Mouse (Mus musculus) embryonic facial prominence, embryonic 12.5 days (tissue): Measurements from ENCODE around the gene Gga2. TPM values are rescaled to one million over a fixed set of nuclear protein-coding genes. Genes with fewer than 3 reads are reported as not detected.

Source experiments
- ATAC-seq: fragments of 200-750 bp; cut with Nextera tagmentation; 2 replicates; pipeline ENCODE4 v1.8.0; 2017; ENCODE audit not compliant: insufficient number of reproducible peaks, insufficient read depth, low FRiP score, low TSS enrichment
- H3K27ac ChIP-seq: fragments of 300-500 bp; sonication (generic); 2 replicates; pipeline ENCODE4 v1.5.1; 2016; ENCODE audit warnings: mild to moderate bottlenecking
- H3K27me3 ChIP-seq: fragments of 300-500 bp; sonication (generic); 2 replicates; pipeline ENCODE4 v1.6.1; 2016; ENCODE audit warnings: mild to moderate bottlenecking, moderate library complexity
- H3K36me3 ChIP-seq: fragments of 300-500 bp; sonication (generic); 2 replicates; pipeline ENCODE4 v1.6.1; 2016; ENCODE audit warnings: mild to moderate bottlenecking
- H3K4me1 ChIP-seq: fragments of 300-500 bp; sonication (generic); 2 replicates; pipeline ENCODE4 v1.6.1; 2016
- H3K4me2 ChIP-seq: fragments of 300-500 bp; sonication (generic); replicated peaks from 2 replicates; pipeline ENCODE4 v1.6.1; 2016; ENCODE audit warnings: mild to moderate bottlenecking, moderate library complexity
- H3K4me3 ChIP-seq: fragments of 300-500 bp; sonication (generic); 2 replicates; pipeline ENCODE4 v1.5.1; 2016; ENCODE audit warnings: mild to moderate bottlenecking
- H3K9ac ChIP-seq: fragments of 300-500 bp; sonication (generic); 2 replicates; pipeline ENCODE4 v1.6.1; 2016; ENCODE audit warnings: mild to moderate bottlenecking, moderate library complexity
- H3K9me3 ChIP-seq: fragments of 300-500 bp; sonication (generic); 2 replicates; pipeline ENCODE4 v1.6.1; 2016; ENCODE audit warnings: mild to moderate bottlenecking, moderate library complexity
- WGBS: fragments of 180-500 bp; shearing (Covaris S2); methylation state at CpG from one replicate; pipeline ENCODE4 v1.1.7; 2016; 5-methylcytosine and 5-hydroxymethylcytosine counted together
- polyA plus RNA-seq: library from polyadenylated mRNA; unstranded; fragments of >200 nt; fragmentation: Nextera tagmentation; extraction: Ambion mirVana; gene quantifications from 2 replicates; pipeline ENCODE4 v1.2.1, GENCODE M21; 2016

The Gga2 gene
- polyA plus RNA-seq, 1 experiment from 2014 or later: 136 TPM

DNA sequence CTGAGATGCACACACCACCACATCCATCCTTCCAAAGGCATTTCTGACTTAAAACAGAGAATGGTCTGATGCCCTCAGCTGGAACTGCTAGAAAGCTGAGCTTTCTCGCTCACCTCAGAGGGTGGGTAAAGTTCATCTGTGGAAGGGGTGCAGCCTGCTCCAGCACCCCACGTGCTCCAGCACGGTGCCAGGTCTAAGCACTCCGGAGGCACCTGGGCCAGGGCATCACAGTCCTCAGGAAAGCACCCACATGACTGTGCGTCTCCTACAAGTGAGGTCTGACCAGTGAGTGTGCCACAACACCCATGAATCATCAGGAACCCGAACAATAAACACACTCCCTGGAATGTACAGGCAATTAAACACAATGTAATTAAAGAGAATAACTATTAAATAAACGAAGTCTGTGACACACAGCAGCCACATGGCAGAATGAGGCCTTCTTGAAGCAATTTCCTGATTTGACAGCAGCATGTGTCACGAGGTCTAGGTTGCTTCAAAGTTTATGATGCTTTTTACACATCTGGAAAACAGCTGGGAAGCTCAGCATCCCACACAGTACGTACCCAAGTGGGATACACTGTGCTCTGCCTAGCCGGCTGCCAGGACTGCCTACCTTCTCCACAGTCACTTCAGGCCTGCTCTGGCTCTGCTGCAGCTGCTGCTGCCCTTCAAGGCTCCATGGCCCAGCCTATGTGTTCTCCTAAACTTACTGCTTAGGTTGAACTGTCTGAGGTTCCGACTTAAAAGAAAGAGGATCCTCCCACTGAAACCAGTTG, 65.9 kb downstream of the Gga2 start:
- Histone ChIP-seq H3K36me3 (peaks cover 16% of the 10 kb centered on the region; the same call in 1 of the 2 replicates), H3K4me2 (no peak overlapping the region), H3K9ac (no peak overlapping the region), H3K27me3 (no peaks in the 10 kb centered on the region), H3K27ac (no peak overlapping the region), H3K4me1 (no peaks in the 10 kb centered on the region), H3K4me3 (no peak overlapping the region), H3K9me3 (no peaks in the 10 kb centered on the region)
- 0 out of 2 replicates have a peak, but pooled peaks have one; percentile 52 for ATAC-seq
- WGBS: 64% methylated on average over 11 of the region's 11 CpGs

DNA sequence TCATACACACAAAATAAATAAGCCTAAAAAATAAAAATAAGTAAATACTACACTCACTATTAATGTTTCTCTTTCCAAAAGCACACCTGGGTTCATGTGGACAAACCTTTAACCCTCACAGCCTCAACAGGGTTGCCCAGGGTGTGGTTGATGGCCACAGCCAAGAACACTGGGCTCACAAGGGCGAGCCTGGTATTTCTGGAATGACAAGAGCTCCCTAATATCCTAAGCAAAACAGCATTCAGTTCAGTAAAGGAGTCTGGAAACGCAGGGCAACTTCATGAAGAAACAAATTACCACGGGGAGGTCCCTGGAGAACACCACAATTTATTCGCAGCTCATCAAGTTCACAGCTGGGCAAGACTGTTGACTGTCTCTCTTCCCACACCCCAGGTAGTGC, 73.5 kb downstream of the Gga2 start:
- ATAC-seq: no peak
- Histone ChIP-seq H3K4me3 (no peak overlapping the region), H3K9me3 (no peaks in the 10 kb centered on the region), H3K36me3 (peaks cover 12% of the 10 kb centered on the region), H3K4me1 (no peaks in the 10 kb centered on the region), H3K9ac (no peak overlapping the region), H3K27ac (no peak overlapping the region), H3K4me2 (no peak overlapping the region), H3K27me3 (no peaks in the 10 kb centered on the region)
- 70% methylated on average over 4 of the region's 4 CpGs for WGBS

DNA sequence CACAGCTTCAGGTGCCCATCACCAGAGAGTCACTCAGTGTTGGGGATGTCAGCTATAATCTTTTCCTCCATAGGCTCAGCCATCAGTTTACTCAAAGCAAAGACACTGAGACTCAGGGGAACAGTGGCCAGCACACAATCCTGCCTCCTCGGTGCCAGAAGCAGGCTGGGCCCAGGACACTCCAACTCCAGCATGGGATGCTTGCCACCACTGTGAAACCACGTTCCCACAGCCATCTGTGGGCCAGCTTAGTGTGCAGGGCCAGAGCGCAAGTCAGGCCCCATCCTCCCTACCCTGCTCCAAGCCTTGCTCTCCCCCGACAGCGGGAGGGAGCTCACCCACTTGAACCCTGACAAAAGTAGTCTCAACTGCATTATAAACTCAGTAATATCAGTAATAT, 74.8 kb downstream of the Gga2 start:
- Histone ChIP-seq H3K27ac (no peak overlapping the region), H3K36me3 (peaks cover 23% of the 10 kb centered on the region), H3K9ac (no peak overlapping the region), H3K27me3 (no peaks in the 10 kb centered on the region), H3K9me3 (no peaks in the 10 kb centered on the region), H3K4me3 (no peak overlapping the region), H3K4me1 (no peaks in the 10 kb centered on the region), H3K4me2 (no peak overlapping the region)
- WGBS: 83% methylated on average over 5 of the region's 5 CpGs
- no peak for ATAC-seq

DNA sequence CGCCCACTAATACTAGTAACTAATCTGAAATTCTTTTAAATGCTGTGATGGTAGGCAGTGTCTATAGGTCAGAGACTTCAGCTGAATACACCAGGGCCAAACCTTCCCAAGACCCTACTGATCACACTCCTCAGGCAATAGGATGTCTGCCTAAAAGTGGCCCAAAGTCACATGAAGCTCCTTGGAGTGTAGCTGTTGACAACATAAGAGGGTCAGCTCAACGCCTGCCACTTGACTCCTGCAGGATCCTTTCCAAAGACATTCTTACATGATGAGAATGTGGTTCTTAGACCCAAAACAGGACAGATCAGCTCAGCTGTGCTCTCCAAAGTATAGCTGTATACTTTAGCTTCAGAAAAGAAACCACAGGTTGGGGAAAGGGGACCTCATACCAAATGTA, 78.7 kb downstream of the Gga2 start:
- Histone ChIP-seq H3K27ac (no peak overlapping the region), H3K36me3 (peaks cover 20% of the 10 kb centered on the region), H3K27me3 (no peaks in the 10 kb centered on the region), H3K4me3 (no peak overlapping the region), H3K4me1 (peaks cover 2% of the 10 kb centered on the region; the same call in 1 of the 2 replicates), H3K9ac (no peak overlapping the region), H3K9me3 (no peaks in the 10 kb centered on the region), H3K4me2 (no peak overlapping the region)
- 85% methylated on average over 2 of the region's 2 CpGs for WGBS
- ATAC-seq: no peak

DNA sequence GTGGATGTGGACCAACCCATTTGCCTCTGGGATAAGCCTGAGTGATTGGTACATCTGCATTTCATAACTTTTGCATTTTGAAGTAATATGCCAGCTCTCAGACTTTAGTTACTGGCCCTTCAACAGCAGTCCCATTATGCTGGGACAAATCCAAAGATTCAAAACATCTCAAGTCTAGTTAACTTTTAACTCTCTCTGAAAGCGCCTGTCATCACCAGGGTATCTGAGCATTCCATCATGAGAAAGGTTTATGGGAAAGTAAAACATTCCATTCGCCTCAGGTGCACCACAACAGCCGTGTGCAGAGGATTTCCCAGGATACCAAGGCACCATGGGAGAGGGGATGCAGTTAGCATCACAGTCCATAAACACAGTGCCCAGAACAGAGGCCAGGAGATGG, 79.4 kb downstream of the Gga2 start:
- no peaks in the 10 kb centered on the region for H3K9me3 ChIP-seq
- peaks cover 20% of the 10 kb centered on the region for H3K36me3 ChIP-seq
- WGBS: 81% methylated on average over 3 of the region's 3 CpGs
- no peak overlapping the region for H3K4me3 ChIP-seq
- no peaks in the 10 kb centered on the region for H3K27me3 ChIP-seq
- H3K9ac ChIP-seq: no peak overlapping the region
- peaks cover 4% of the 10 kb centered on the region; the same call in 1 of the 2 replicates for H3K4me1 ChIP-seq
- H3K27ac ChIP-seq: no peak overlapping the region
- H3K4me2 ChIP-seq: no peak overlapping the region
- ATAC-seq: no peak

DNA sequence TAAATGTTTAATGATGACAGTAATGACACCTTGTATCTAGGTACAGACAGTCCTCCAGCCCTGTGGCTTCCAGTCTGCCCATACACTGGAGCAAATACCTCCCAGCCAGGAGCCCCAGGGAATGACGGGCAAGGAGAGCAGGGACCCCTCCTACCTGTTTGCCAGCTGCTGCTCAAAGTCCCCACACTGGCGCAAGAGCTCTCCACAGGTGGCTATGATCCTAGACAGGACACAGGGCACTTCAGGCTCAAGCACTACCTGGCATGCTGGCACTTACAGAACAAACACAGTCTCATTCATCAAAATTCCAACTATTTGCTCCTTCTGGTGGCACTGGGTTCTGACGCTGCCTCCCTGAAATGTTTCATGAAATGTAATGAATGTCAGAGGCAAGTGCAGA, 80.0 kb downstream of the Gga2 start:
- no peak for ATAC-seq
- WGBS: 86% methylated on average over 3 of the region's 3 CpGs

DNA sequence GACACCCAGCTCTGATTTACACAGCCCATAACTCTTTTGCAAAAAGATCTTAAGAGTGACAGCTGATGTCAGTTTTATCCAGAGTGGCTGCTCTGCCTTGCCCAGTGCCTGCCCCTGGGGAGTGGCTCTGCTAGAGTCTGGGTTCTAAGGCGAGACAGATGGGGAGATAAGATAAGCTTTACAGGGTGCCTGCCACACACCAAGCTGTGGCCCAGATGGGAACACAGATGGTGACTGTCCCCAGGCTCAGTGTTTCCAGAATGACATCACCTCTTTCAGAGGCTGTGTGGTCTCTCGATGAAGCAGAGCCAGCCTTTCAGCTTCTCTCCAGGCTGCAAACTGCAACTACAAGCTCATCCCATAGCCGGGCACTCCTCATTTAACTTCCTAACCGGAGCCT, 81.3 kb downstream of the Gga2 start:
- H3K9ac ChIP-seq: no peak overlapping the region
- WGBS: 46% methylated on average over 4 of the region's 4 CpGs
- no peak overlapping the region for H3K27ac ChIP-seq
- peaks cover 28% of the 10 kb centered on the region for H3K36me3 ChIP-seq
- no peak overlapping the region for H3K4me2 ChIP-seq
- ATAC-seq: peak; percentile 31; the same call in 1 of the 2 replicates
- H3K27me3 ChIP-seq: no peaks in the 10 kb centered on the region
- peaks cover 9% of the 10 kb centered on the region; the same call in 1 of the 2 replicates for H3K4me1 ChIP-seq
- no peaks in the 10 kb centered on the region for H3K9me3 ChIP-seq
- no peak overlapping the region for H3K4me3 ChIP-seq

More for the DNA sequence above, 80.0 kb downstream of the Gga2 start:
- no peak overlapping the region for H3K9ac ChIP-seq
- peaks cover 20% of the 10 kb centered on the region for H3K36me3 ChIP-seq
- H3K4me3 ChIP-seq: no peak overlapping the region
- no peak overlapping the region for H3K4me2 ChIP-seq
- H3K9me3 ChIP-seq: no peaks in the 10 kb centered on the region
- no peak overlapping the region for H3K27ac ChIP-seq
- peaks cover 4% of the 10 kb centered on the region; the same call in 1 of the 2 replicates for H3K4me1 ChIP-seq
- no peaks in the 10 kb centered on the region for H3K27me3 ChIP-seq

DNA sequence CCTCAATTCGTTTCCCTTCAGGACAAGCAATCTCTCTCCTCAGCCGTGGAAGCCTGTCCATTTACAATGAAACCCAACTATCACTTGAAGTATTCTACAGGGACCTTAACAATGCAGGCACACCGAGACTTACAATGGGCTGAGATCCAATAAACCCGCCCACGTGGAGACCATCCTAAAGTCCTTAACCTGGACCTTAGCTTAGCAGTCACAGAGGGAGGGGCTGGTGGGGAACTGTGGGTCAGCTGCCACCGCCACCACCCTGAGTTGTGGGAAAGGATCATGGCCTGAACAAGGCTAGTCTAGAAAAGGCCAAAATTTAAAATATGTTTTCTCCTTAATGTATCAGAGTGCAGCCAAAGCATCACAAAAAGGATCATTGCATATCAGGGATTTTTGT, 81.8 kb downstream of the Gga2 start:
- H3K9ac ChIP-seq: no peak overlapping the region
- no peaks in the 10 kb centered on the region for H3K9me3 ChIP-seq
- no peak for ATAC-seq
- H3K4me1 ChIP-seq: peaks cover 9% of the 10 kb centered on the region; the same call in 1 of the 2 replicates
- peaks cover 28% of the 10 kb centered on the region for H3K36me3 ChIP-seq
- no peak overlapping the region for H3K4me3 ChIP-seq
- no peak overlapping the region for H3K4me2 ChIP-seq
- no peaks in the 10 kb centered on the region for H3K27me3 ChIP-seq
- no peak overlapping the region for H3K27ac ChIP-seq
- WGBS: 77% methylated on average over 6 of the region's 6 CpGs

DNA sequence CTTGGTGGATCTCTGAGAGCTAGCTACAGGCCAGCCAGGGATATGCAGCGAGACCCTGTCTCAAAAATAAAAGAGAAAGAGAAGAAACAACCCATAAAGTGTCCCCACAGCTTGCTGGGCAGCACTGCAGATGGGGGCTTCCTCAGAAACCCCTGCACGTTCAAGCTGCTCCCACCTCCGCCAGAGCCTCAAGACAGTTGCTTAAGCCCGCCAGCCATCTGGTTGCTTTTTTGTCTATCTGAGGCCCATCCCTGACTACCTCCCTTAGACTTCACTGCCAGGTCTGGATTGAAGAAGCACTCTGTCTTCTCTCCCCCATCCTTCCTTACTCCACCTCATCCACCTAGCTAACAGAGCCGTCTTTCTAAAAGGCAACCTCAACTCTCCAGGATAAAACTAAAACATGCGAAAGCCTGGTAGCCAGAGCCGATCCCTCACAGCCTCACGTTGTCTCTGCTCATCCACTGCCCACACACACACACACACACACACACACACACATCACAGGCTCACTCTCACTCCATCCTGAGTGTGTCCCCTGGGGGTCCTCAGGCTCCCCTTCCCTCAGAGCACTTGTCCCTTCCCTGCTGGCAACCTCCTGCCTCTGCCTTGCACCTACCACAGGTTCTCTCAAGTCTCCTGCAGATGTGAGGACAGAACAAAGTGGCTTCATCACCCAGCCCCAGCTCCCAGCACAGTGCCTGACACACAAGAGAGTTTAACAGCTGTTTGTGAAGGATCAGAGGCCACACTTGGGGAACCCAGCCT, 82.7 kb downstream of the Gga2 start:
- no peak overlapping the region for H3K4me2 ChIP-seq
- no peak overlapping the region for H3K9ac ChIP-seq
- peaks cover 9% of the 10 kb centered on the region; the same call in 1 of the 2 replicates for H3K4me1 ChIP-seq
- no peak overlapping the region for H3K4me3 ChIP-seq
- H3K36me3 ChIP-seq: peaks cover 22% of the 10 kb centered on the region
- 0 out of 2 replicates have a peak overlapping the region, but pooled peaks have one; percentile 6 for H3K27ac ChIP-seq
- no peak for ATAC-seq
- H3K9me3 ChIP-seq: no peaks in the 10 kb centered on the region
- no peaks in the 10 kb centered on the region for H3K27me3 ChIP-seq
- WGBS: 81% methylated on average over 8 of the region's 8 CpGs

DNA sequence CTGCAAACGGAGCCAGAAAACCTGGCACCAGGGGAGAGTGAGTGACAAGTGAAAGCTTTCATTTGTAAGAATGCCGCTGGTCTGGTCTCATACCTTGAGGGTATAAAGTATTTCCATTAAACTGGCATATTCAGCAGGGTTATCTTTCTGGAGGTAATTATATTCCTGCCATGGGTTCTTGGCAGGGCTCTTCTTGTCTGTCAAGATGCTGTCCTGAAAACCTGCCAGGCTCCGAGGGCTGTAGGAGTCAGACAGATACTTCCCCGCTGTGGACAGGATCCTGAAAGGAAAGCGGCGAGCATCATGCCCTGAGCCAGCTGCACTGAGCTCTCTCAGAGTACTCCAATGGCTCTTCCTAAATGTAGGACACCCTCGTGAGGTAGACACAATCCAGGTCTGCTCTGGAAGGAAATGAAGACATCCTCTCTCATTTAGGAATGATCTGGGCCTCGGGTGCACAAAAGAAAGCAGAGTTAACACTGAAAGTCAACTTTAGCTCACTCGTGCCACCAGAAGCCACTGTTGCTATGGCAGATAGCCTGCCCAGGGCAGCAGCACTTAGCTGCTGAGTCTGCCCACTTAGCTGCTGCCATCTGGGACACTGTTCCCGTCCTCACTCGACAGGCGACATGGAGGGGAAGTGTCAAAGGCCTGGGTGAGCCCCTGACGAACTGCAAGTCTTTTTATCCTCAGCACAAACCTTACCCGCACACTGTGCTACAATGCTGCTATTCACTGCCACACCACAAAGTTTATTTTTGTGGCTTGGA, 84.0 kb downstream of the Gga2 start:
- peaks cover 9% of the 10 kb centered on the region; the same call in 1 of the 2 replicates for H3K4me1 ChIP-seq
- no peak overlapping the region for H3K4me3 ChIP-seq
- H3K27ac ChIP-seq: no peak overlapping the region
- H3K4me2 ChIP-seq: no peak overlapping the region
- no peak for ATAC-seq
- H3K36me3 ChIP-seq: peaks cover 14% of the 10 kb centered on the region
- 57% methylated on average over 14 of the region's 14 CpGs for WGBS
- no peaks in the 10 kb centered on the region for H3K27me3 ChIP-seq
- H3K9me3 ChIP-seq: no peaks in the 10 kb centered on the region
- H3K9ac ChIP-seq: no peak overlapping the region
